Mouse (Mus musculus): ENCODE data around the gene Slc39a13. TPM values are rescaled to one million over a fixed set of nuclear protein-coding genes. Genes with fewer than 3 reads are reported as not detected.

The Slc39a13 gene
- polyA plus RNA-seq, 1 experiment from 2014 or later = 33.3 TPM

DNA sequence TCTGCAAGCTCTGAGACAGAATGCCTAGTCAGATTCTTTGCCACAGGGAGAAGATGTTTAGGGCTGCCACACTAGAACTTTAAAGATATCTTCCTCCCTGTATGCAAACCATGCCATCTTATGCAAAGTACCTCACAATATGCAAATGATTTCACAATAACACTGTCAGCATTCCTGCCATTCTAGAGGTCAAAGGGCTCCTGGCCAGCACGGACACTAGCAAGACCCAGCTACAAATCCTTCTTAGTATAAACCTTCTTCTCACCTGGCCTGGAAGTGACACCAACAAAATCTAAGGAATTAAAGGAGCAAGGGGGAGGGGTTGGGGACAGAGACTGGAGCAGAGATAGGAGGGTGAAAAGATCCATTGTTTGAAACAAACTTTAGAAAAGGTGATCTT is 1.9 kb upstream of the Slc39a13 start:
- Histone ChIP-seq H3K27me3 (replicated peaks; ENCODE audit: control insufficient read depth, insufficient read depth, low read length) (no peaks in the 10 kb centered on the region), H3K4me1 (replicated peaks; ENCODE audit: control insufficient read depth, insufficient read depth, low read length) (peaks cover 23% of the 10 kb centered on the region), H3K27ac (ENCODE audit: low read length) (no peak overlapping the region), H3K9me3 (ENCODE audit: control insufficient read depth, low read length) (no peaks in the 10 kb centered on the region), H3K4me3 (replicated peaks; ENCODE audit: low read length) (no peak overlapping the region), H3K36me3 (ENCODE audit: control insufficient read depth, insufficient read depth) (no peaks in the 10 kb centered on the region), H3K9ac (replicated peaks; ENCODE audit: low read depth, low read length) (no peak overlapping the region), H3K4me2 (ENCODE audit: low read length) (no peak overlapping the region)
- ATAC-seq = no peak
- 38% methylated on average over 1 of the region's 1 CpGs for WGBS

DNA sequence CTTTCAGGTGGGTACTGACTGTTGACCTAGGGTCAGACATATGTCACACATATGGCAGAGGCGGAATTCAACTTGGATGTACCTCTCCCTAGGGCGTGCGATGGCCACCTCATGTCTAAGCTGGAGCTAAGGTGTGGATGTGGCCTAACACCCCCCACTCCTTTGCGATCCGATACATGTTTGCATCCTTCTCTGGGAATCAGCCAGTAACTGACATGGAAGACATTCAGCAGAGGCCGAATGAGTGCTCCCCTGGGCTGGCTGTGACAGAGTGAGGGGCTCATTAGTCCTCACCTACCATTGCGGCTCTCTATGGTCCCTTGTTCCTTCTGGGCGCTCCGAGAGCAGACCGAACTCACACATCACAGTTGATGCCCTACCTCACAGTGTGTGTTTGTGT is 842 bp upstream of the Slc39a13 start:
- no peaks in the 10 kb centered on the region for H3K36me3 ChIP-seq (ENCODE audit: control insufficient read depth, insufficient read depth)
- no peaks in the 10 kb centered on the region for H3K9me3 ChIP-seq (ENCODE audit: control insufficient read depth, low read length)
- H3K9ac ChIP-seq (replicated peaks; ENCODE audit: low read depth, low read length) = peak overlapping the region; percentile 61
- H3K4me2 ChIP-seq (ENCODE audit: low read length) = peak overlapping the region; percentile 92
- peak overlapping the region; percentile 69 for H3K27ac ChIP-seq (ENCODE audit: low read length)
- WGBS = 85% methylated on average over 10 of the region's 10 CpGs
- no peak for ATAC-seq
- no peaks in the 10 kb centered on the region for H3K27me3 ChIP-seq (replicated peaks; ENCODE audit: control insufficient read depth, insufficient read depth, low read length)
- H3K4me3 ChIP-seq (replicated peaks; ENCODE audit: low read length) = peak overlapping the region; percentile 51
- peaks cover 23% of the 10 kb centered on the region for H3K4me1 ChIP-seq (replicated peaks; ENCODE audit: control insufficient read depth, insufficient read depth, low read length)

DNA sequence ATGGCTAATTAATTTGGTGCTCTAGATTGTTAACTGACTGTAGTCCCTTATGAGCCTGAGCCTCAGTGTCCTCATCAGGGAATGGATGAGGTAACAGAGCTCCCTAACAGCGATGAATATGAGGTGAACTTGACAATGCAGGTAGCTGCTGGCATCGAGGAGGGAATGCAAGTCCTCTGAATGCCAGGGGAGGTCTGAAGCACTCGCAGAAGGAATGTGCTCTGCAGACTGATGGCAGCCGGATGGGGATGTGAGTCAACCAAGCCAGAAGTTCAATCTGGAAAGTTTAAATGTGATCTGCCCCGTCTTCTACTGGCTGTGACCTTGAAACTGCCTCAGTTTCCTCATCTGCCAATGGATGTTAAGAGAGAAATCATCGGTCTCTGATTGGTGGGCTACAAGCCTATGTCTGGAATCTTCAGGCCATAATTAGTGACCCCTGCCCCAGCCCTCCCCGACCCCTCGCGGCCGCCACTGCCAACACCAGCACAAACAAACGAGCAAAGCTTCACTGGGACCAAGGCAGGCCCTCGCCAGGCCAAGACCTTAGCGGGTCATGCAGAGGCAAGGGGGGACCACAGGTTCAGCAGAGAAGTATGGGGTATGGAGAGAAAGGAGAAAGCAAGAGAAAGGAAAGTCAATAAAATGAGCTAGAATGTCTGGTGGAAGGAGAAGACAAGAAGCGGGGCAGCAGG is 764 bp downstream of the Slc39a13 start:
- peak overlapping the region; percentile 92 for H3K4me2 ChIP-seq (ENCODE audit: low read length)
- peak overlapping the region; percentile 69 for H3K27ac ChIP-seq (ENCODE audit: low read length)
- peak overlapping the region; percentile 51 for H3K4me3 ChIP-seq (replicated peaks; ENCODE audit: low read length)
- H3K27me3 ChIP-seq (replicated peaks; ENCODE audit: control insufficient read depth, insufficient read depth, low read length) = no peaks in the 10 kb centered on the region
- no peaks in the 10 kb centered on the region for H3K36me3 ChIP-seq (ENCODE audit: control insufficient read depth, insufficient read depth)
- H3K4me1 ChIP-seq (replicated peaks; ENCODE audit: control insufficient read depth, insufficient read depth, low read length) = peaks cover 23% of the 10 kb centered on the region
- 10% methylated on average over 14 of the region's 14 CpGs for whole genome bisulfite sequencing
- H3K9ac ChIP-seq (replicated peaks; ENCODE audit: low read depth, low read length) = peak overlapping the region; percentile 61
- no peaks in the 10 kb centered on the region for H3K9me3 ChIP-seq (ENCODE audit: control insufficient read depth, low read length)
- ATAC-seq = no peak

DNA sequence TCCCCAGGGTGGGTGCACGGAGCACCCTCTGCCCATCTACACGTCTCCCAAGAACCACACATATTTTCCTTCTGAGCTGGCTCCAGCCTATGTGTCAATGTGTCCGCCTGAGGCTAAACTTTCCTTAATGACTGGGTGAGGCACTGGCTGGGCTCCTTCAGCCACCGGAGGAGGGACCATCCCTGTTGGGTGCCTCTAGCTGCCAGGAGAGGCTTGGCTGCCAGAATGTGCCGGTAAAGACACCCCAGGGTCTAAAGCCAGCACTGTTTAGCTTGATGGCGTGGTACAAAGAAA is 1.4 kb downstream of the Slc39a13 start:
- peak overlapping the region; percentile 51 for H3K4me3 ChIP-seq (replicated peaks; ENCODE audit: low read length)
- peaks cover 23% of the 10 kb centered on the region for H3K4me1 ChIP-seq (replicated peaks; ENCODE audit: control insufficient read depth, insufficient read depth, low read length)
- ATAC-seq = no peak
- H3K9ac ChIP-seq (replicated peaks; ENCODE audit: low read depth, low read length) = peak overlapping the region; percentile 15; the same call in 1 of the 2 replicates
- peak overlapping the region; percentile 92 for H3K4me2 ChIP-seq (ENCODE audit: low read length)
- WGBS = 45% methylated on average over 6 of the region's 6 CpGs
- H3K36me3 ChIP-seq (ENCODE audit: control insufficient read depth, insufficient read depth) = peaks cover 4% of the 10 kb centered on the region; the same call in 1 of the 2 replicates
- H3K9me3 ChIP-seq (ENCODE audit: control insufficient read depth, low read length) = no peaks in the 10 kb centered on the region
- H3K27ac ChIP-seq (ENCODE audit: low read length) = no peak overlapping the region
- no peaks in the 10 kb centered on the region for H3K27me3 ChIP-seq (replicated peaks; ENCODE audit: control insufficient read depth, insufficient read depth, low read length)

DNA sequence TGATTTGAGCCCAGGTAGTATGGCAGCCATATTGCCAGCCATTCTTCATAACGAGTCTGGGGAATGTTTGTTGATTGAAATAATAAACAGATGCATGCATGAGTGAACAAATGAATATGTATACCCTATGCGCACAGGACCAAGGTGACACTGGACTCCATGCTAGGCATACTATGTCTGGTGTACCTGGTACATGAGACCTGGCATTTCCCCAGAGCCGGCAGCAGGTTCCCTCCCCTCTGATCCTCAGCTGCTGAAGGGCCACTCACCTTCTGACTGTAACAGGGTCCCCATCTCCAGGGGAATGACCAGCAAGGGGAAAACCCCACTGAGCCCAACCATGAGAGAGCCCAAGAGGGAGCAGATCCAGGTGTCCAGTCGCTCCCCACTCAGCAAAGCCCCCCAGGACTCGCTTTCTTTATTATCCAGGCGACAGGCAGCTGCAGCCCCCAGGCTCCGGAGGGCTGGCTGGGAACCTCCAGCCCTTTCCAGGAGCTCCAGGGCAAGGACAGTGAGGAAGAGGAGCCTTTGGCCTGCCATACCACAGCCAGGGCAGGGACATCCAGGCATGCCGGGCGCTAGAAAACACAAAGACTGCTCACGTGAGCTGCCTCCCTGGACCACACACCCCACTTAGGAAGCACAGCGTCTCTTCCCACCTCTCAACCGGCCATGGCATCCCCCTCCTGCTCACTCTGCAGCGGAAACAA is 1.9 kb downstream of the Slc39a13 start:
- H3K27me3 ChIP-seq (replicated peaks; ENCODE audit: control insufficient read depth, insufficient read depth, low read length) = no peaks in the 10 kb centered on the region
- H3K4me1 ChIP-seq (replicated peaks; ENCODE audit: control insufficient read depth, insufficient read depth, low read length) = peaks cover 23% of the 10 kb centered on the region
- H3K9me3 ChIP-seq (ENCODE audit: control insufficient read depth, low read length) = no peaks in the 10 kb centered on the region
- 59% methylated on average over 13 of the region's 13 CpGs for WGBS
- no peak for ATAC-seq
- H3K27ac ChIP-seq (ENCODE audit: low read length) = no peak overlapping the region
- H3K4me2 ChIP-seq (ENCODE audit: low read length) = peak overlapping the region; percentile 92
- peak overlapping the region; percentile 51; the same call in 1 of the 2 replicates for H3K4me3 ChIP-seq (replicated peaks; ENCODE audit: low read length)
- peaks cover 5% of the 10 kb centered on the region; the same call in 1 of the 2 replicates for H3K36me3 ChIP-seq (ENCODE audit: control insufficient read depth, insufficient read depth)
- H3K9ac ChIP-seq (replicated peaks; ENCODE audit: low read depth, low read length) = 0 out of 2 replicates have a peak overlapping the region, but pooled peaks have one; percentile 15

DNA sequence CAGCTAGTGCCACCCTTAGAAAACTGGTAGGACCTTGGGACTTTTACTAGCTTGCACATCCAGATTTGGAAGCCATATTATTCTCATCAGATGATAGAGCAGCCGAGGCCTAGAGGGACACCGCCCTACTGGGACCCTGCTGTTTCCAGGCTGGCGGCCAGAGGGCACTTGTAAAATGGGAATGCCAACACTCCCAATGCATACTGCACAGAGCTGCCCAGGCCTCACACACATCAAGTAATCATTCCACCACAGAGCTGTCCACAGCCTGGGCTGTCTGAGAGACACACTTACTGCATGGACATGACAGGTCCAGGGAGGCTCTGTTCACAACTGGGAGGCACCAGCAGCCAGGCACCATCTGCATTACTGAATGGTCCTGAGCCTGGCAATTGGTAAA is 3.8 kb downstream of the Slc39a13 start:
- no peaks in the 10 kb centered on the region for H3K27me3 ChIP-seq (replicated peaks; ENCODE audit: control insufficient read depth, insufficient read depth, low read length)
- no peaks in the 10 kb centered on the region for H3K9me3 ChIP-seq (ENCODE audit: control insufficient read depth, low read length)
- H3K9ac ChIP-seq (replicated peaks; ENCODE audit: low read depth, low read length) = no peak overlapping the region
- 86% methylated on average over 3 of the region's 3 CpGs for WGBS
- H3K4me3 ChIP-seq (replicated peaks; ENCODE audit: low read length) = no peak overlapping the region
- no peak overlapping the region for H3K4me2 ChIP-seq (ENCODE audit: low read length)
- H3K36me3 ChIP-seq (ENCODE audit: control insufficient read depth, insufficient read depth) = peaks cover 10% of the 10 kb centered on the region
- H3K4me1 ChIP-seq (replicated peaks; ENCODE audit: control insufficient read depth, insufficient read depth, low read length) = peaks cover 23% of the 10 kb centered on the region
- no peak for ATAC-seq
- H3K27ac ChIP-seq (ENCODE audit: low read length) = no peak overlapping the region

DNA sequence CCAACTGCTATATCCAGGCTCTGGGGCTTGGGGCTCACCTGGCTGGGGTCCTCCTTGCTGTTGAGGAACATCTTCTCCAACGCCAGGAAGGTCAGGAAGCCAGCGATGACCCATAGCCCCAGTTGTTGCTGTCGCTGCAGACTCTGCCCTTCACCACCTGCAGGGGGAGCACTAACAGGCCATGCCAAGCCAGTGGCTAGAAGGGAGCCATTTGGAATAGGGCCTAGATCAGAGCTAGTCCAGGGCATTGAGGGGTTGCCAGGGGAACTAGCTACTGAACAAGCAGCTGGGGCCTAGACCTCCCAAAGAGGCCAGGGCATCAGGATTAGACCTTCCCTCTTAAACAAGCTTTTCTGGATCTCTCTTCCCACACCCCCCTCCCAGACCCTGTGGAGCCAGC is 4.7 kb downstream of the Slc39a13 start:
- no peak for ATAC-seq
- H3K27ac ChIP-seq (ENCODE audit: low read length) = no peak overlapping the region

DNA sequence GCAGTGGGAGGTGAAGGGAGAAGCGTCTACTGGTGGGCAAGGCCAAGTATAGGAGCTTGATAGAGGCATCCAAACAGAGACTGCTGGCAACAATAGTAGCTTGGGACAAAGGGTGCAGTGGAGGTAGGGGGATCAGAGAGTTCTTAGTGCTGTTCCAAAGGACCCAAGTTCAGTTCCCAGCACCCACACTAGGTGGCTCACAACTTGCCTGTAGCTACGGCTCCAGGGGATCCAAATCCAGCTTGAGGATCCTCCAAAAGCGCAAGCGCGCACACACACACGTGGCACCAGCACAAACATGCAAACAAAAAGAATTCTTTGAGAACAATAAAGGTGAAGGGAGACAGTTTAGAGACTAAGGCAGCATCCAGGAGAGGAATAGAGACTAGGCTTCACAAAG is 6.0 kb downstream of the Slc39a13 start:
- Histone ChIP-seq H3K27ac (ENCODE audit: low read length) (no peak overlapping the region), H3K4me2 (ENCODE audit: low read length) (no peak overlapping the region), H3K9me3 (ENCODE audit: control insufficient read depth, low read length) (no peaks in the 10 kb centered on the region), H3K27me3 (replicated peaks; ENCODE audit: control insufficient read depth, insufficient read depth, low read length) (no peaks in the 10 kb centered on the region), H3K4me1 (replicated peaks; ENCODE audit: control insufficient read depth, insufficient read depth, low read length) (peaks cover 9% of the 10 kb centered on the region), H3K4me3 (replicated peaks; ENCODE audit: low read length) (no peak overlapping the region), H3K36me3 (ENCODE audit: control insufficient read depth, insufficient read depth) (peaks cover 15% of the 10 kb centered on the region), H3K9ac (replicated peaks; ENCODE audit: low read depth, low read length) (no peak overlapping the region)
- no peak for ATAC-seq
- WGBS = 86% methylated on average over 6 of the region's 6 CpGs

More for the DNA sequence above, 4.7 kb downstream of the Slc39a13 start:
- peaks cover 15% of the 10 kb centered on the region for H3K4me1 ChIP-seq (replicated peaks; ENCODE audit: control insufficient read depth, insufficient read depth, low read length)
- no peak overlapping the region for H3K4me3 ChIP-seq (replicated peaks; ENCODE audit: low read length)
- no peaks in the 10 kb centered on the region for H3K9me3 ChIP-seq (ENCODE audit: control insufficient read depth, low read length)
- H3K9ac ChIP-seq (replicated peaks; ENCODE audit: low read depth, low read length) = no peak overlapping the region
- H3K4me2 ChIP-seq (ENCODE audit: low read length) = no peak overlapping the region
- WGBS = 44% methylated on average over 3 of the region's 3 CpGs
- no peaks in the 10 kb centered on the region for H3K27me3 ChIP-seq (replicated peaks; ENCODE audit: control insufficient read depth, insufficient read depth, low read length)
- H3K36me3 ChIP-seq (ENCODE audit: control insufficient read depth, insufficient read depth) = peaks cover 10% of the 10 kb centered on the region

DNA sequence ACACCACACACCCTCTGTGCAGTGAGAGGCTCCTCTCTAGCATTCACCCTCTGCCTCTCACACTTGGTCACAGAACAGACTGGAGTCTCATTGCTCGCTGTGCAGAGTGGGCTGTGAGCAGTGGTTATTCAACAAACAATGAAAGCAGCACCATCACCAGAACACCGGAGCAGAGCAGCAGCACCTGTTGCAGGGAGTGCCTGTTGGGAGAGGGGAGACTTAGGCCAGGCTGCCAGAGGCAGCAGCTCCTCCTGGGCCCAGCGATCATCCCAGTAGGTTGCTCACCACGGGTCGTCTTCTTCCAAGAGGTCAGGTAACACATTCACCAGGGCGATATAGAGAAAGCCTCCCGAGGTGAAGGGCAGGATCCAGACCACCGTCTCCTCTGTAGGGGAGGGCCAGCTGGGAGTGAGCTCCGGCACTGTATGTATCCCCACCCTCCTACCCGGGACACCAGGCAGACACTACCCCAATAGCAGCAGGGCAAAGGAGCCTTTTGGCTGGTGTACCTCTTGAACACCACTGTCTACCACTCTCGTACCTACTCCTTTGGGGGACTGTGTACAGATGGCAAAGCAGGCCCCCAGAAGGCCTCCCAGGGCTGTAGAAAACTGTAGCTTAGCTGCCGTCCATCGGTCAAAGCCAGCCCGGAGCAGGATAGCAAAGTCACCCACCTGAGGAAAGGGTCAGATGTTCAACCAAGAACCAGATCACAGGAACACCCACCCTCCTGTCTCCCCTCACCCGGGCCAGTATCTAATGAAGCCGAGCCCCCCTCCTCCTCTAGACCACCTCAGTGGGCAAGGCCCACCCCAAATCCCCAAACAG is 7.2 kb downstream of the Slc39a13 start:
- Histone ChIP-seq H3K9me3 (ENCODE audit: control insufficient read depth, low read length) (no peaks in the 10 kb centered on the region), H3K4me2 (ENCODE audit: low read length) (no peak overlapping the region), H3K4me3 (replicated peaks; ENCODE audit: low read length) (no peak overlapping the region), H3K4me1 (replicated peaks; ENCODE audit: control insufficient read depth, insufficient read depth, low read length) (no peaks in the 10 kb centered on the region), H3K9ac (replicated peaks; ENCODE audit: low read depth, low read length) (no peak overlapping the region), H3K27ac (ENCODE audit: low read length) (no peak overlapping the region), H3K27me3 (replicated peaks; ENCODE audit: control insufficient read depth, insufficient read depth, low read length) (no peaks in the 10 kb centered on the region), H3K36me3 (ENCODE audit: control insufficient read depth, insufficient read depth) (peaks cover 25% of the 10 kb centered on the region)
- ATAC-seq = no peak
- WGBS = 94% methylated on average over 16 of the region's 16 CpGs

All from forebrain, embryonic 16.5 days (tissue).